Mouse (Mus musculus) megakaryocyte, embryonic 14.5 days (primary cell): Measurements from ENCODE around the gene Smg6.

Experiments used
- FLI1 ChIP-seq: IDR thresholded peaks from 2 replicates; pipeline ENCODE4 v1.6.1; 2012; ENCODE audit warnings: low read length, inconsistent platforms, mixed read lengths
- GATA1 ChIP-seq: IDR thresholded peaks from 3 replicates; pipeline ENCODE4 v1.6.1; 2012; ENCODE audit warnings: mixed read lengths, low read length, inconsistent platforms, borderline replicate concordance

DNA sequence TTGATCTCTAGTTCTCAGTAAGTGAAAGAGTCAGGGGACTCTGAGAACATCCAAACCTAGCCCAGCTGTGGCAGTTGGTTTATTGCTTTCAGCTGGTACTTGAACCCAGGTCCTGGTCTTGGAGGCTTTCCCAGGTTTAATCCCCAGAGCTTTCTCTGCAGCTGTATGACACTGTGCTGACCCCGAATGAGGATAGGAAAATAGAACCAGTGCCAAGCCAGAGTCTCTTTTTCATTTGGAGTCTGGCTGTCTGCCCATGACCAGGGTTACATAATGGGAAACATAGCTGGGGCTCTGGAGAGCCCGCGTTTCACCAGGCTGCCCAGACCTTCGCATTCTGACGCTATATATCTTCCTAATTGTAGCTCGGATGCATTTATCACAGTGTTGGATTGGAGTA is 121.4 kb downstream of the Smg6 start:
- TF ChIP-seq GATA1: no peak
- TF ChIP-seq FLI1: no peak
